Mouse (Mus musculus) CH12.LX (cell line): ENCODE results near the gene Dqx1. TPM values are rescaled to one million over a fixed set of nuclear protein-coding genes. Genes with fewer than 3 reads are reported as not detected.

ENCODE experiments used
- DNase-seq: peaks from one replicate; pipeline ENCODE4 v3.0.0-alpha.2; 2013; ENCODE audit errors: extremely low read depth
- H3K27ac ChIP-seq: 2 replicates; pipeline ENCODE4 v1.5.1; 2012; ENCODE audit warnings: low read depth, mild to moderate bottlenecking, control low read depth, moderate library complexity; ENCODE audit not compliant: insufficient read depth
- H3K27me3 ChIP-seq: replicated peaks from 2 replicates; pipeline ENCODE3; 2012; ENCODE audit warnings: inconsistent platforms
- H3K36me3 ChIP-seq, 2 experiments: replicated peaks in 1 of 2; 2 replicates each; pipeline versions ENCODE3 to v1.6.1; 2012; ENCODE audit warnings: inconsistent platforms in 1 of 2, low read length in 1 of 2, mild to moderate bottlenecking in 1 of 2, mixed read lengths in 1 of 2, moderate library complexity in 1 of 2; ENCODE audit not compliant: control insufficient read depth in 1 of 2, insufficient read depth in 1 of 2
- H3K4me1 ChIP-seq, 2 experiments: 2 replicates each; pipeline ENCODE4 v1.6.1; 2012; ENCODE audit warnings: inconsistent platforms in 1 of 2, moderate library complexity in 1 of 2; ENCODE audit not compliant: insufficient read depth in 2 of 2, control insufficient read depth in 1 of 2
- H3K4me2 ChIP-seq: 2 replicates; pipeline ENCODE4 v1.6.1; 2012; ENCODE audit warnings: low read depth, mild to moderate bottlenecking, control low read depth; ENCODE audit not compliant: poor library complexity, insufficient read depth, severe bottlenecking
- H3K4me3 ChIP-seq, 3 experiments: fragments of 150-350 bp in 1 of 3; sonication (generic) in 1 of 3; replicated peaks in 1 of 3; 2 replicates each; pipeline versions ENCODE3 to v1.5.1; 2011 to 2012; ENCODE audit warnings: low read depth in 2 of 3, low read length in 2 of 3, mild to moderate bottlenecking in 2 of 3, moderate library complexity in 2 of 3, control low read depth in 1 of 3, improper control_type of control experiment in 1 of 3, inconsistent platforms in 1 of 3, mixed read lengths in 1 of 3; ENCODE audit not compliant: poor library complexity in 1 of 3
- H3K79me2 ChIP-seq: replicated peaks from 2 replicates; pipeline ENCODE4 v1.6.1; 2012; ENCODE audit warnings: mild to moderate bottlenecking, moderate library complexity; ENCODE audit not compliant: control insufficient read depth, poor library complexity, insufficient read depth, severe bottlenecking; ENCODE audit errors: extremely low read depth
- H3K9ac ChIP-seq: 2 replicates; pipeline ENCODE4 v1.6.1; 2012; ENCODE audit warnings: low read depth, mild to moderate bottlenecking, control low read depth, moderate library complexity; ENCODE audit not compliant: insufficient read depth
- H3K9me3 ChIP-seq: replicated peaks from 2 replicates; pipeline ENCODE3; 2012; ENCODE audit warnings: low read length, inconsistent platforms, mixed read lengths
- CHD1 ChIP-seq: IDR thresholded peaks from 2 replicates; pipeline ENCODE4 v1.6.1; 2012; ENCODE audit warnings: low read depth, low read length, improper control_type of control experiment, inconsistent platforms
- CHD2 ChIP-seq: IDR thresholded peaks from 2 replicates; pipeline ENCODE4 v1.6.1; 2011; ENCODE audit warnings: low read length, improper control_type of control experiment
- CTCF ChIP-seq, 2 experiments: IDR thresholded peaks in 1 of 2; conservative IDR thresholded peaks in 1 of 2; 2 replicates each; pipeline ENCODE4 v1.5.1; 2011 to 2012; ENCODE audit warnings: low read depth in 2 of 2, low read length in 2 of 2, improper control_type of control experiment in 1 of 2, inconsistent platforms in 1 of 2, mild to moderate bottlenecking in 1 of 2, moderate library complexity in 1 of 2
- ELF1 ChIP-seq: IDR thresholded peaks from 2 replicates; pipeline ENCODE4 v1.6.1; 2014; ENCODE audit warnings: low read depth, mild to moderate bottlenecking, inconsistent platforms, low read length, improper control_type of control experiment
- ETS1 ChIP-seq: conservative IDR thresholded peaks from 2 replicates; pipeline ENCODE4 v1.6.1; 2012; ENCODE audit warnings: low read depth, mild to moderate bottlenecking, inconsistent platforms, low read length, improper control_type of control experiment, moderate library complexity
- JUN ChIP-seq: IDR thresholded peaks from 2 replicates; pipeline ENCODE4 v1.6.1; 2011; ENCODE audit warnings: low read depth, mild to moderate bottlenecking, low read length, improper control_type of control experiment, moderate library complexity; ENCODE audit not compliant: insufficient read depth
- JUND ChIP-seq: conservative IDR thresholded peaks from 2 replicates; pipeline ENCODE4 v1.6.1; 2011; ENCODE audit warnings: low read depth, low read length, improper control_type of control experiment
- KAT2A ChIP-seq: IDR thresholded peaks from 2 replicates; pipeline ENCODE4 v1.6.1; 2012; ENCODE audit warnings: low read length, improper control_type of control experiment, inconsistent platforms; ENCODE audit not compliant: insufficient replicate concordance
- MAFK ChIP-seq: IDR thresholded peaks from 2 replicates; pipeline ENCODE4 v1.6.1; 2011; ENCODE audit warnings: low read length, improper control_type of control experiment; ENCODE audit not compliant: insufficient replicate concordance
- MAX ChIP-seq: IDR thresholded peaks from 2 replicates; pipeline ENCODE4 v1.6.1; 2011; ENCODE audit warnings: low read length, improper control_type of control experiment
- MAZ ChIP-seq: IDR thresholded peaks from 2 replicates; pipeline ENCODE4 v1.6.1; 2012; ENCODE audit warnings: low read depth, mild to moderate bottlenecking, inconsistent platforms, low read length, improper control_type of control experiment, moderate library complexity
- MEF2A ChIP-seq: IDR thresholded peaks from 2 replicates; pipeline ENCODE4 v1.6.1; 2014; ENCODE audit warnings: low read depth, mild to moderate bottlenecking, inconsistent platforms, low read length, improper control_type of control experiment, borderline replicate concordance
- MXI1 ChIP-seq: IDR thresholded peaks from 2 replicates; pipeline ENCODE4 v1.6.1; 2011; ENCODE audit warnings: mild to moderate bottlenecking, low read depth, low read length, improper control_type of control experiment
- MYC ChIP-seq: IDR thresholded peaks from 2 replicates; pipeline ENCODE4 v1.6.1; 2011; ENCODE audit warnings: low read depth, mild to moderate bottlenecking, improper control_type of control experiment, low read length
- POLR2AphosphoS2 ChIP-seq: IDR thresholded peaks from 2 replicates; pipeline ENCODE4 v1.6.1; 2011; ENCODE audit warnings: low read depth, low read length, improper control_type of control experiment
- RCOR1 ChIP-seq: conservative IDR thresholded peaks from 2 replicates; pipeline ENCODE4 v1.6.1; 2012; ENCODE audit warnings: low read depth, mild to moderate bottlenecking, inconsistent platforms, low read length, improper control_type of control experiment
- SIN3A ChIP-seq: IDR thresholded peaks from 2 replicates; pipeline ENCODE4 v1.6.1; 2012; ENCODE audit warnings: low read length, improper control_type of control experiment, inconsistent platforms
- TCF12 ChIP-seq: IDR thresholded peaks from 2 replicates; pipeline ENCODE4 v1.6.1; 2014; ENCODE audit warnings: low read depth, mild to moderate bottlenecking, inconsistent platforms, low read length, improper control_type of control experiment
- USF1 ChIP-seq: IDR thresholded peaks from 2 replicates; pipeline ENCODE4 v1.6.1; 2014; ENCODE audit warnings: low read depth, mild to moderate bottlenecking, inconsistent platforms, low read length, improper control_type of control experiment
- USF2 ChIP-seq: conservative IDR thresholded peaks from 2 replicates; pipeline ENCODE4 v1.6.1; 2011; ENCODE audit warnings: low read depth, low read length, improper control_type of control experiment
- ZKSCAN1 ChIP-seq: IDR thresholded peaks from 2 replicates; pipeline ENCODE4 v1.6.1; 2012; ENCODE audit warnings: low read depth, inconsistent platforms, low read length, improper control_type of control experiment, borderline replicate concordance
- ZMIZ1 ChIP-seq: IDR thresholded peaks from 2 replicates; pipeline ENCODE4 v1.6.1; 2012; ENCODE audit warnings: low read depth, mild to moderate bottlenecking, inconsistent platforms, low read length, improper control_type of control experiment
- dilution Hi-C: fragments of 300-500 bp; cut with MboI; formaldehyde crosslinking; loops from 2 replicates; pipeline ENCODE4 v1.14.3; 2020; ENCODE audit warnings: low sequenced_read_pairs; ENCODE audit not compliant: extremely low pct_unique_long_range_greater_than_20kb, extremely low pct_ligation_motif_present
- in situ Hi-C: fragments of 300-500 bp; cut with MboI; formaldehyde crosslinking; loops from 3 replicates; pipeline ENCODE4 v1.14.3; 2019; ENCODE audit warnings: low sequenced_read_pairs, low pct_ligation_motif_present, low pct_unique_long_range_greater_than_20kb, mixed read lengths
- polyA plus RNA-seq: library from polyadenylated mRNA; unstranded; fragments of >175 nt; gene quantifications from 2 replicates; pipeline ENCODE4 v1.2.1, GENCODE M21; 2012; ENCODE audit warnings: low read depth; ENCODE audit not compliant: insufficient read length
- total RNA-seq, 2 experiments: library from RNA; depleted of rRNA; stranded (reverse); fragments of 300-350 nt in 1 of 2; fragments of >200 nt in 1 of 2; gene quantifications; 2 replicates each; pipeline ENCODE4 v1.2.3; 2012 to 2014

Gene Dqx1
- total and polyA plus RNA-seq, 3 experiments = 1.3 to 2.9 (median 2.2) TPM

DNA sequence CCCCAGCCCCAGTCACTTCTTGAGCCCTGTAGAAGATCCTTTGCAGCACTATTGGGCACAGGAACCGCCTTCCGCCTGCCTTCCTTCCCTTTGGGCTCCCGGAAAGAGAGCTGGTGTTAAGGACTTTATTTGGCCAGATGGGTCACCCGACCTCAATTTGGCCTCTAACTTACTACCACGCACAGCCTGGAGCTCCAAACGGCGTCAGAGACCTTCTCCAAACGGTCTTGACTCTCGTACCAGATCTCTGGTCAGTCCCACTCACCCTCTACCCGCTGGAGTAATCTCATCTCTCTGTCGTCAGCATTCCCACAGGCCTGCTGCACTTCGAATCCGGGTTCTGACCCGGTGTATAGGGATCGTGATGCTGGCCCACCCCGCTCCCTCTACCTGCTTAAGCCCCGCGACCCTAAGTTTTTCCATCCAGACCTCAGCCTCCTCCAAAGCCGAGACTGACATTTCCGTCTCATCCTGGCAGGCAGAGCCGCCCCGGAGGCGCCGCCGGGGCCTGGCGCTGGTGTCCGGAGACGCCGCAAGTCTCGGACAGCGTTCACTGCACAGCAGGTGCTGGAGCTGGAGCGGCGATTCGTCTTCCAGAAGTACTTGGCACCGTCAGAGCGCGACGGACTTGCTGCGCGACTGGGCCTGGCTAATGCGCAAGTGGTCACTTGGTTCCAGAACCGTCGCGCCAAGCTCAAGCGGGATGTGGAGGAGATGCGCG, 29.7 kb downstream of the Dqx1 start:
- Histone ChIP-seq H3K4me2 (no peak overlapping the region), H3K4me3 (no peak overlapping the region), H3K27ac (no peak overlapping the region), H3K27me3 (no peaks in the 10 kb centered on the region), H3K36me3 (peaks cover 2 to 13% of the 10 kb centered on the region in 2 experiments), H3K79me2 (no peaks in the 10 kb centered on the region), H3K9me3 (no peaks in the 10 kb centered on the region), H3K9ac (no peak overlapping the region), H3K4me1 (peaks cover 4 to 8% of the 10 kb centered on the region in 2 experiments; a peak in 3 of 4 replicates)
- dilution Hi-C loops = no loop called here
- no peak for TF ChIP-seq POLR2AphosphoS2
- TF ChIP-seq MYC = no peak
- TF ChIP-seq RCOR1 = no peak
- TF ChIP-seq CHD1 = no peak
- no peak for TF ChIP-seq USF2
- no peak for TF ChIP-seq MXI1
- no peak for TF ChIP-seq ETS1
- no peak for TF ChIP-seq MAFK
- TF ChIP-seq JUND = no peak
- TF ChIP-seq MEF2A = no peak
- TF ChIP-seq USF1 = no peak
- no peak for TF ChIP-seq TCF12
- TF ChIP-seq CHD2 = no peak
- no peak for TF ChIP-seq ZMIZ1
- no peak for TF ChIP-seq JUN
- TF ChIP-seq MAZ = no peak
- DNase-seq = no peak
- in situ Hi-C loops = no loop called here

DNA sequence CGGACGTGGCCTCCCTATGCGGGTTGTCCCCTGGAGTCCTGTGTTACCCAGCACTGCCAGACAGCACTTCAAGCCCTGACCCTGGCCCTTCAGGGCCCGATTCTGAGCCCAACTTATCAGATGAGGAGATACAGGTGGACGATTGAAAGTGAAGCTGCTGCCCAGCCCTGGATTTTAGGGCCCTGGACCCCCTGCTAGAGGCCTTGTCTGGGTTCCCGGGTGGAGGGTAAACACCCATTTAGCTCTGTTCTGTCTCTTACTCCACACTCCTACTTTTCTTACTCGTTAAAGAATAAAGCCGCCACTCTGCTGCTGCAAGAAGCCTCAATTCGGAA, 30.2 kb downstream of the Dqx1 start:
- H3K4me3 ChIP-seq = no peak overlapping the region
- no peak overlapping the region for H3K9ac ChIP-seq
- no peaks in the 10 kb centered on the region for H3K79me2 ChIP-seq
- H3K27me3 ChIP-seq = peaks cover 3% of the 10 kb centered on the region
- no peak overlapping the region for H3K4me2 ChIP-seq
- H3K9me3 ChIP-seq = no peaks in the 10 kb centered on the region
- H3K36me3 ChIP-seq = peaks cover 0 to 8% of the 10 kb centered on the region in 2 experiments
- dilution Hi-C loops (no loop called here), in situ Hi-C loops (no loop called here)
- no peak overlapping the region for H3K27ac ChIP-seq
- no peak for DNase-seq
- TF ChIP-seq SIN3A = no peak
- no peak for TF ChIP-seq ZKSCAN1
- TF ChIP-seq CTCF (conservative IDR thresholded peaks at IDR 0.05 in 1 of 2, IDR thresholded peaks at IDR 0.05 in 1 of 2; ENCODE audit: low read depth in 2 of 2, low read length in 2 of 2) = no peak
- no peak for TF ChIP-seq TCF12
- no peak for TF ChIP-seq KAT2A
- TF ChIP-seq JUN = no peak
- TF ChIP-seq MEF2A = no peak
- TF ChIP-seq ETS1 = no peak
- TF ChIP-seq ELF1 = no peak
- no peak for TF ChIP-seq MAX
- no peak for TF ChIP-seq MYC
- H3K4me1 ChIP-seq = peaks cover 4 to 8% of the 10 kb centered on the region in 2 experiments; a peak in 3 of 4 replicates
